Mouse (Mus musculus) WW6 (cell line): ENCODE measurements around the gene Neurl2.

Source experiments
- DNase-seq: peaks from one replicate; pipeline ENCODE4 v3.0.0-alpha.2; 2013; ENCODE audit warnings: low read depth, low spot score

The Neurl2 gene

DNA sequence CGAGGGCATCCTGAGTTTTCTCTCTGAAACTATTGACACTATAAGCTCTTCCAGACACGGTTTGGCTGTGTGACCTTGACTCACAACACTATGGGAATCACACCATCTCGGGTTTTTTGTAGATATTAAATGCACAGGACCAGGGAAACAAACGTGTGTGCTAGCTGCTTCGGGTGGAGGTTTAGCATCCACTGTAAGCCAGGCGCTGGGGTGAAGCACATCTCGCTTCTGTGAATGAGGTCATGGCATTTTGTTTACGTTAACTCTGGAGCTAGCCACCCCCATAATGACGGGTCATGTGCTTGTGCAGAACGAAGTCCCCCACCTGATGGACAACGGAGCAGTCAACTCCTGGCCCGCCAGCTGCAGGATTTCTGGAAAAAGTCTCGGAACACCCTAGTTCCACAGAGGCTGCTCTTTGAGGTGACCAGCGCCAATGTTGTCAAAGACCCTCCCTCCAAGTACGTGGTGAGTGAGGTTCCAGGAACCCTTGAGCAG, 46.8 kb downstream of the Neurl2 start:
- no peak for DNase-seq

DNA sequence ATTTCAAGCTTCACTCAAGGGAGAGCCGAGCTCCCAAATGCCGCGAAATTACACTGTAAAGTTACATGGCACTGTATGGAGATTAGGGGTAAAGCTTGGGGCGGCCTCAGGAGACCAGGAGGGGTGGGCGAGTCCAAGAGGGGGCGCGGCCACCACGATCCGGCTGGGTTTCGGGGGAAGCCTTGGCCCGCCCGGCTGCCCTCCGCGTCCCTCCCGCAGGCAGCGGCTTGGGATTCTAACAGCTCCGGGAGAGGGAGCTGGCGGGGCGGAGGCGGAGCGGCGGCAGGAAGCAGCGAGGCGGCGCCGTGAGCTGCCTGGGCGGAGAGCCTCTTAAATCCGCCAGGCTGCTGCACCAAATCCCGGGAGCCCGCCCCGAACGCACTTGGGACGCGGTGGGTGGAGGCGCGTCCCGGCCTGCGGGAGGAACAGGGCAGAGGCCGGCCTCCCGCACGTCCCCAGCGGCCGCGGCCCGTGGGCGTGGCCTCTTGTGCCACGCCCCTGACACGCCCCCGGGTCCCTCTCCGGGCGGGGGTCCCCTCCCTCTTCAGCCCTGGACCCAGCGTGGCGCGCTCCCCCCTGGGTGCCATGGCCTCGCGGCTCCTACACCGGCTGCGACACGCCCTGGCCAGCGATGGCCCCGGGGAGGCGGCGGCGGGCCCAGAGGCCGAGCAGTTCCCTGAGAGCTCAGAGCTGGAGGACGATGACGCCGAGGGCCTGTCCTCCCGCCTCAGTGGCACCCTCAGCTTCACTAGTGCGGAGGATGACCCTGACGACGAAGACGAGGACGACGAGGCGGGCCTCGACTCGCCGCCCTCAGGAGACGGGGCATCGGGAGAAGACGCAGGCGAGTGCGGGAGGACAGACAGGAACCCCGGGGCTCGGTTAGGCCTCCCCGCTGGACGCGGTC, 47.5 kb downstream of the Neurl2 start, which contains the start of gene Snx21:
Gene Snx21 (plus strand): TSS at position 343 of the 907 bp plus-strand sequence.
- DNase-seq = no peak

DNA sequence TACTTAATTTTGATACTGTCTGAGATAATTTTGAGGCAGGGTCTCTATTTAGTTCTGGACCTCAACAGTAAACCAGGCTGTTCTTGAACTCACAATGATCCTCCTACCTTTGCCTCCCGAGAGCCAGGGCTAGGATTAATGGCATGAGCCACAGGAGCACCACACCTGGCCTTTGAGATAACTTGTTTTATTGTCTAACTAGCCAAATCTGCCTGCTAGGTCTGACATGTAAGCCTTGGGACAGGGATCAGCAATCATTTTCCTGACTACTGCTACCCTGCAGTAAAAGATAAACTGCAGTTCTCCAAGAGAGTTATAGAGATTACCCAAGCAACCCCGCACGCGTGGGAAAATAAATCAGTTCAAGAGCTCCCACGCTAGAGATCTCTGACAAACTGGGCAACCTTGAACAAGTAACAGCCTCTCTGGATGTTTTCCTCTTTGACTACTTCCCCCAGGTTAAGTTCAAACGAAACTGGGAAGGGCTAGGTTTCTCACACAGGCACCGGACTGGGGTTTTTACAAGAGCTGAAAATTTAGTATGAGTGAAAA, 48.3 kb downstream of the Neurl2 start:
- DNase-seq = no peak

DNA sequence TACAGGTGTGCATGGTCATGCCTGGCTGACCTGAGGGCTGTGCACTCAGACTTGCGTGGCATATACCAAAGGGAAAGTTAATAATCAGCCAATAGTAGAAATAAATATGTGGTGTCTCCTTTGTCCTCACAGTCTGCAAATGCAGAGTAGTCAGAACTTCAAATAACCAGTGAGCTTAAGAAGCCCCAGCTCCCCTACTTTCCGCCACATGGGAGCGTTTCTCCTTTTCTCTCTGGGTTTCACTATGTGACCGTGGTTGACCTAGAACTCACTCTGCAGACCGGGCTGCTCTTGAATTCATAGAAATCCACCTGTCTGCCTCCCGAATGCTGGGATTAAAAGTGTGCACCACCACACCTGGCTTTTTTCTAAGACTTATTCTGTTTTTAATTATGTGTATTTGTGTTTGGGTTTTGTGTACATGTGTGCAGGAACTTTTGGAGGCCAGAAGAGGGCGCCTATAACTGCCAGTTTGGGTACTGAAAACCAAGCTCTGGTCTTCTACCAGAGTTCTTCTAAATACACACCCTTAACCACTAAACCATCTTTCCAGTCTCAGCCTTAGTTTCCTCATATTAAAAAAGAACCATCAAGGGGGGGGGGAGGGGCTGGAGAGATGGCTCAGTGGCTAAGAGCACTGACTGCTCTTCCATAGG, 49.2 kb downstream of the Neurl2 start:
- DNase-seq = no peak

DNA sequence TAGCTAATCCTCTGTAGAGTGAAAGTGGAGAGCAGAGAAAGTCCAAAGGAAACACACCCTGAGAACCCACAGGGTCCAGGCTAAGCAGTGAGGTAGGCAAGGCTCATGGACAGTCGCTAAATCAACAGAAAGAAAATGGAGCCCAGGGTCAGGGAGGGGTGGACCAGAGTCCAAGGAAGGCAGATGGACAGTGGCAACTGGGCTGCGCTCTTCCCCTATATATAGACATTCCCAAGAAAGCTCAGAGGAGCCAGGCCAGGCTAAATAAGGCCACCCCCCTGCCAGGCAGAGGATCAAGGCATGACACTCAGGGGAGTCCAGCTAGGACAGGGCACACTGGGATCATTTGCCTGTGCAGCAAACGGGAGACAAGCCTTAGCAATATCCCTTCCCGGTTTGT, 51.4 kb downstream of the Neurl2 start:
- no peak for DNase-seq
